Mouse (Mus musculus): Measurements from ENCODE around the gene Mapkbp1.

- TF ChIP-seq CTCF (IDR thresholded peaks at IDR 0.05) (no peak), EP300 (IDR thresholded peaks at IDR 0.05) (no peak)
These were observed 23.1 kb downstream of the Mapkbp1 start for GRCm38 (mm10) chr2:119995391-119996281.

Data from lung, postnatal 0 days (tissue).